ENCODE assay signal across 11 mouse cellular contexts in the genomic region with DNA sequence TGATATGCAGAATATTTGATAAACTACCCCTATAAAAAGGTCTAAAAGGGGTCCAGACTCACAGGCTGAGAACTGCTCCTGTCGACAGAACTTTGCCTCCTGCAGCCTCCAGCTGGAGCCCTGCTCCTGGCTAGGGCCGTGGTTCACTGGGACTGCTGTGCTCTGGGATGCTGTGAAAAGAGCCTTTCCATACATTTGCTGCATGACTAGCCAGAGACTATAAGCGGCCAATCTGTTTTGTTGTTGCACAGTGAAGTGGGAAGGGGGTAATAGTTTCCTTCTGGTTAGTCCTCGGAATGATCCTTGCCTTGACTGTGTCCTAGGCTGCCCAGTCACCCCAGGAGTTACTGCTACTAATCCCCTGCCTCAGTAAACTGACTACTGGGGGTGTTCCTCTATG. TPM values are rescaled to one million over a fixed set of nuclear protein-coding genes. Genes with fewer than 3 reads are reported as not detected.
A peak's percentile ranks its signal among the peaks of the same experiment; 100 is the strongest.
DNase-seq lines count a peak whose midpoint lies in the region; ATAC-seq and TF ChIP-seq lines count a peak whose summit lies in the region.
"Had no signal": no experiment of that assay in that cellular context is flagged by ENCODE, and none has a peak within 500 bp of the region (broad histone marks: within the 10 kb centered on the region; RNA-seq: fewer than 3 reads in every experiment).

No protein-coding gene starts in this region.

- no peaks in the 10 kb centered on the region for H3K9me3 ChIP-seq in G1E (replicated peaks)
- no peaks in the 10 kb centered on the region for H3K9me3 ChIP-seq in forebrain, embryonic 15.5 days
- H3K9me3 ChIP-seq in liver, embryonic 14.5 days (ENCODE audit: control insufficient read depth, low read length), result no peaks in the 10 kb centered on the region
- H3K9me3 ChIP-seq: limb, embryonic 13.5 days had no signal

- H3K27ac ChIP-seq in forebrain, embryonic 15.5 days (replicated peaks), result peak overlapping the region; percentile 66
- H3K27ac ChIP-seq in liver, embryonic 14.5 days, result peak overlapping the region; percentile 88
- H3K27ac ChIP-seq: limb, embryonic 13.5 days had no signal

- TF ChIP-seq EP300 in liver, embryonic 14.5 days (IDR thresholded peaks at IDR 0.05; ENCODE audit: low read depth), result no peak

- H3K4me2 ChIP-seq in forebrain, embryonic 15.5 days (replicated peaks), result no peak overlapping the region
- peak overlapping the region; percentile 73 for H3K4me2 ChIP-seq in liver, embryonic 14.5 days (ENCODE audit: low read depth)
- H3K4me2 ChIP-seq: limb, embryonic 13.5 days had no signal

- TF ChIP-seq CTCF in G1E (IDR thresholded peaks at IDR 0.05; ENCODE audit: low read depth, low read length), result no peak
- no peak for TF ChIP-seq CTCF in liver, embryonic 14.5 days (IDR thresholded peaks at IDR 0.05; ENCODE audit: low read depth)

- no peak overlapping the region for H3K9ac ChIP-seq in forebrain, embryonic 15.5 days (replicated peaks)
- H3K9ac ChIP-seq in liver, embryonic 14.5 days (replicated peaks), result peak overlapping the region; percentile 36
- H3K9ac ChIP-seq: limb, embryonic 13.5 days had no signal

- peak overlapping the region; percentile 54; the same call in 1 of the 2 replicates for H3K4me3 ChIP-seq in G1E (ENCODE audit: low read depth, low read length)
- no peak overlapping the region for H3K4me3 ChIP-seq in forebrain, embryonic 15.5 days
- peak overlapping the region in 1 of 2 experiments; percentile 41; a peak in 2 of 4 replicates for H3K4me3 ChIP-seq in liver, embryonic 14.5 days (ENCODE audit: insufficient read depth in 1 of 2, low read depth in 2 of 2, low read length in 2 of 2)
- H3K4me3 ChIP-seq: limb, embryonic 13.5 days had no signal

- 3% methylated on average over 4 of the region's 4 CpGs for whole genome bisulfite sequencing in forebrain, embryonic 15.5 days
- WGBS in liver, embryonic 14.5 days (ENCODE audit: insufficient replicate concordance), result 58% methylated on average over 4 of the region's 4 CpGs

- no peaks in the 10 kb centered on the region for H3K27me3 ChIP-seq in G1E (ENCODE audit: insufficient read depth, low read length)
- no peaks in the 10 kb centered on the region for H3K27me3 ChIP-seq in forebrain, embryonic 15.5 days
- H3K27me3 ChIP-seq in liver, embryonic 14.5 days (ENCODE audit: control insufficient read depth, insufficient read depth, low read length), result no peaks in the 10 kb centered on the region
- H3K27me3 ChIP-seq: limb, embryonic 13.5 days had no signal

- peak; percentile 21 to 31 for DNase-seq in cerebellum, postnatal 10 days
- no peak for DNase-seq in cerebellum, adult 11 months
- DNase-seq in G1E (ENCODE audit: low spot score), result no peak
- no peak for DNase-seq in liver, embryonic 14.5 days (ENCODE audit: low read depth in 3 of 3, low spot score in 3 of 3)
- no peak for DNase-seq in testis, postnatal 14 days (ENCODE audit: low spot score)
- DNase-seq: adrenal gland, postnatal 36 days; right cerebral cortex, adult 18-20 months had no signal

- ATAC-seq in G1E (ENCODE audit: extremely low read depth, insufficient number of reproducible peaks, low FRiP score, poor library complexity, severe bottlenecking), result no peak
- peak; percentile 78 for ATAC-seq in forebrain, embryonic 15.5 days (replicated peaks)
- ATAC-seq in liver, embryonic 14.5 days (ENCODE audit: insufficient read depth), result peak; percentile 29; the same call in 1 of the 2 replicates
- ATAC-seq in frontal cortex, adult (ENCODE audit: low TSS enrichment), result no peak
- no peak for ATAC-seq in cerebellum, adult (ENCODE audit: insufficient number of reproducible peaks, low FRiP score, low TSS enrichment)

- H3K36me3 ChIP-seq in G1E (replicated peaks), result peaks cover 91% of the 10 kb centered on the region
- peaks cover 53% of the 10 kb centered on the region for H3K36me3 ChIP-seq in forebrain, embryonic 15.5 days
- peaks cover 78% of the 10 kb centered on the region for H3K36me3 ChIP-seq in liver, embryonic 14.5 days (replicated peaks; ENCODE audit: control insufficient read depth, insufficient read depth, low read depth)

- peaks cover 82% of the 10 kb centered on the region for H3K4me1 ChIP-seq in G1E (ENCODE audit: insufficient read depth, low read depth, low read length)
- peaks cover 29% of the 10 kb centered on the region for H3K4me1 ChIP-seq in forebrain, embryonic 15.5 days
- H3K4me1 ChIP-seq in liver, embryonic 14.5 days (replicated peaks; ENCODE audit: control insufficient read depth in 2 of 2, insufficient read depth in 2 of 2, low read length in 1 of 2), result peaks cover 39 to 47% of the 10 kb centered on the region in 2 experiments

RNA-seq across cellular contexts. Expression of a gene that starts 8.4 kb away (rescaled TPM):
- total RNA-seq in G1E (2014; fragmentation: Nextera tagmentation), result not detected in 2 replicates
- total RNA-seq in G1E (2017), result 0.44 and 0.64 TPM in 2 replicates
- polyA plus RNA-seq in G1E (2012), result 0.10 and 0.15 TPM in 2 replicates
- polyA plus RNA-seq in forebrain, embryonic 15.5 days (2015; fragmentation: Nextera tagmentation; extraction: Ambion mirVana), result 1.6 and 1.9 TPM in 2 replicates
- 0.13 and 0.19 TPM in 2 replicates for polyA plus RNA-seq in liver, embryonic 14.5 days (2012; rRNA removed)
- 0.44 and 0.61 TPM in 2 replicates for polyA plus RNA-seq in liver, embryonic 14.5 days (2014; fragmentation: Nextera tagmentation; extraction: Ambion mirVana)

Comparison
In these comparisons a context has a peak if more than half of its experiments do, and no peak if none do; other contexts are left out.
1. DNase-seq: peak in cerebellum, postnatal 10 days (2 of 2); none in cerebellum, adult 11 months (single experiment), G1E (single experiment), liver, embryonic 14.5 days (0 of 3) and testis, postnatal 14 days (single experiment).
2. ATAC-seq: peak in forebrain, embryonic 15.5 days (single experiment) and liver, embryonic 14.5 days (single experiment); none in G1E (single experiment), frontal cortex, adult (single experiment) and cerebellum, adult (single experiment).